Mouse (Mus musculus): ENCODE measurements at regions not wholly inside any gene's neighbourhood (a gene's known extent, or its start where the extent isn't known, plus 50 kb on each side); places are given as distances from the start of the nearest gene placed in this dataset.
A peak's percentile ranks its signal among the peaks of the same experiment; 100 is the strongest.

DNA sequence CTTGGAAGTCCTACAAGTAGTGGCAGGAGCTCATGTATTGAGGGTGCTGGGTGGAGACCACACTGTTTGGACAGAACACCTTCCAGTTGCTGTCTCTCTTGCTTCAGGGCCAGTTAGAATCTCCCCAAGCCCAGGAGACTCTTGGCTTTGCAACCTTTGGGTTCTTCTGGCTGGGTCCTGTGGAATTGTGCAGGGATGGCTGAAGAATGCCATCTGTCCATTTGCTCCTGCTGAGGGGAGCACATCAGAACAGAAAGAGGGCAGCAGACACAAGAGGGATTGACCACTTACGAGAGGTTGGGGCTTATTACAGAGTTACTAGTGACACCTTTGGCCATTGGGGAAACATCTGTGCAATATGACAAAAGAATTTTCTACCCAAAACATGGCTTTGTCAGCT, 145.1 kb downstream of the Rps24 start:
- peak; percentile 53 for DNase-seq

DNA sequence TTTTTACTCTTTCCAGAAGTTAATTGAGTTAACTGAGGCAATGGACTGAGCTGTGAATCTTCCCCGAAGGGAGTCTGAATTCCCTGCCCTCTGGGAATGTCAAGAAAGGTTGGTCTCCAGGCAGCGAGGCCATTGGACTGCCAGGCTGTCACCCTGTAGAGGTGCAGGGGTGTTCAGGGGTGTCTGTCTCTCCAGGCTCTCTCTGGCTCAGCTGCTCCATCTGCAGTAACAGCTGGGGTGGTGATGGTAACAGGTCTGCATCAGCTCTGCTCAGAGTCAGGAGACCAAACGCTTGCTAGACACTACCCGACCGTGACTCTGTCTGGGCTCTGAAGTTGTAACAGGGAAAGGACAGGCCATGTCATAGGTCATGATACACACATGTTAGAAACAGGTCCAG, 154.9 kb downstream of the Rps24 start:
- DNase-seq: no peak

DNA sequence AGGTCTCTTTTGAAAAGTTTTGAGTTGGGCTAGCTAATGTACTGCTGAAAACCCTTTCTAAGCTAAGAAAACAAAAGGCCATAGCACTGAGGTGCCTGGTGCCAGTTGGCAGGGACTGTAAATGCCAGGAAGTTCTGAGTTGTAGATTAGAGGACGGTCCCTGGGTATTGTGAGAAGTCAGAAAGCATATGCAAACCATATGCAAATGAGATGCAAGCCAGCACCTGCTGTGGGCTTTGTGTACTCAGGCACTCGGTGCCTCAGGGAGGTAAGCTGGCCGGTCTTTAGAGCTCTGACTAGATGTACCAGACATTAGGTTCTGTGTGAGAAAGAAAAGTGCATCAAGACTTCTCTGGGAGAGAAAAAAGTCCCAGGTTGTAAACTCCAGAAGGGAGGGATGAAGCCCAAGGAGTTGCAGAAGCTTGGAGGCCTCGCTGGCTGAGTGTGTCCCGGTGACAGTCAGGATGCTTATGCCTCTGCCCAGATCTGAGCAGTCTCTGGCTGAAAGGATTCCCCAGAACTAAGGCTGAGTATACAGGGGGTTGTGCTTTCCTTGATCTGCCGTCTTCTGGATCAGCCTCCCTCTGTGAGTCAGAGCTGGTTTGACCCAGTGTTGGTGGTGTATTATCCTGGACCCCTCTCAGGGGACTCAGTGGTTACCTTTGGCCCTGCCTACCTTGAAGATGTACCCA, 157.3 kb downstream of the Rps24 start:
- DNase-seq: no peak

- DNase-seq: no peak
Observed at GRCm38 (mm10) chr14:24646239-24646848, 159.4 kb downstream of the Rps24 start.

- no peak for DNase-seq
Observed at GRCm38 (mm10) chr14:24647722-24648121, 160.8 kb downstream of the Rps24 start.

- peak; percentile 50 for DNase-seq
Observed at GRCm38 (mm10) chr14:24650195-24650901, 163.4 kb downstream of the Rps24 start.

GRCm38 (mm10) chr14:24650902-24651270, 164.0 kb downstream of the Rps24 start:
- DNase-seq: no peak

- DNase-seq: no peak
Observed at GRCm38 (mm10) chr14:24652591-24652990, 165.7 kb downstream of the Rps24 start.

DNA sequence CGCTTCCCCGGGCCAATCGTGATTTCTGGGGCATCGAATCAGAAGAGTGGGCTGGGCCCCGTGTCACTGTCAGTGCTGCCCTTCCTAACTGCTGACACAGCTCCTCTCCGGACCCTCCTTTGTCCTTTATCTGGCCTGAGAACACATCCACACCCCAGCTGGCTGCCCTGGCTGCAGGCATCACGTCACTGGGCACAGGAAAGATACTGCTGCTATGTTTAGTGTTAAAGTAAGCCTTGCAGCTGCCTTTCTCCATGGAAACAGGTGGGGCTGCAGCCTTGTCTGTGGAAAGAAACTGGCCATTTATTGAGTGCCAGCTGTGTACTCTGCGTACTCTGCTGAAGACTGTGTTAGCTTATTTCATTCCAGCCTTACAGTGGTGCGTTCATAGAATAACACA, 168.7 kb downstream of the Rps24 start:
- DNase-seq: no peak

- no peak for DNase-seq
Observed at GRCm38 (mm10) chr14:24661797-24662196, 174.9 kb downstream of the Rps24 start.

- DNase-seq: no peak
Observed at GRCm38 (mm10) chr14:24665210-24665609, 178.3 kb downstream of the Rps24 start.

All from cerebellum, adult 11-12 months (tissue).